Mouse (Mus musculus): ENCODE results near the gene Fcgrt. TPM values are rescaled to one million over a fixed set of nuclear protein-coding genes. Genes with fewer than 3 reads are reported as not detected.
A peak's percentile ranks its signal among the peaks of the same experiment; 100 is the strongest.

The Fcgrt gene
- total RNA-seq, 1 experiment = 10.6 TPM

GRCm38 (mm10) chr7:45076501-45076900 is 27.1 kb downstream of the Fcgrt start:
- Histone ChIP-seq H3K4me1 (ENCODE audit: control insufficient read depth in 2 of 2, insufficient read depth in 2 of 2, low read length in 2 of 2, poor library complexity in 1 of 2) (peaks cover 5 to 27% of the 10 kb centered on the region in 2 experiments; a peak in 3 of 4 replicates), H3K9me3 (ENCODE audit: control insufficient read depth, insufficient read depth, low read depth, low read length) (no peaks in the 10 kb centered on the region), H3K4me3 (ENCODE audit: insufficient read depth in 1 of 2, low read depth in 1 of 2, low read length in 2 of 2, poor library complexity in 1 of 2, severe bottlenecking in 1 of 2) (peak overlapping the region in 1 of 2 experiments; percentile 41; a peak in 1 of 4 replicates), H3K9ac (ENCODE audit: insufficient read depth, low read depth, low read length, poor library complexity, severe bottlenecking) (peak overlapping the region; percentile 16; the same call in 1 of the 2 replicates), H3K27ac (ENCODE audit: insufficient read depth, low read depth, low read length, poor library complexity, severe bottlenecking) (no peak overlapping the region), H3K36me3 (ENCODE audit: control insufficient read depth, insufficient read depth, low read length, poor library complexity, severe bottlenecking) (peaks cover 24% of the 10 kb centered on the region)
- in situ Hi-C loops (cut with MboI; ENCODE audit: low sequenced_read_pairs in 2 of 2, unreplicated experiment in 2 of 2) = loop anchor here in 1 of 2 experiments (5.0 kb wide), 1 partner anchor 56 kb away; no protein-coding TSS in a partner anchor
- TF ChIP-seq ZC3H11A (IDR thresholded peaks at IDR 0.05; ENCODE audit: borderline replicate concordance, low read depth, low read length) (no peak), CHD2 (IDR thresholded peaks at IDR 0.05; ENCODE audit: low read depth, low read length) (no peak), MAFK (IDR thresholded peaks at IDR 0.05; ENCODE audit: insufficient read depth, low read depth, low read length) (no peak), HCFC1 (IDR thresholded peaks at IDR 0.05; ENCODE audit: borderline replicate concordance, insufficient read depth, low read length) (no peak), ZNF384 (IDR thresholded peaks at IDR 0.05; ENCODE audit: low read depth, low read length) (no peak)
- no peak for DNase-seq (ENCODE audit: low read depth, low spot score)

DNA sequence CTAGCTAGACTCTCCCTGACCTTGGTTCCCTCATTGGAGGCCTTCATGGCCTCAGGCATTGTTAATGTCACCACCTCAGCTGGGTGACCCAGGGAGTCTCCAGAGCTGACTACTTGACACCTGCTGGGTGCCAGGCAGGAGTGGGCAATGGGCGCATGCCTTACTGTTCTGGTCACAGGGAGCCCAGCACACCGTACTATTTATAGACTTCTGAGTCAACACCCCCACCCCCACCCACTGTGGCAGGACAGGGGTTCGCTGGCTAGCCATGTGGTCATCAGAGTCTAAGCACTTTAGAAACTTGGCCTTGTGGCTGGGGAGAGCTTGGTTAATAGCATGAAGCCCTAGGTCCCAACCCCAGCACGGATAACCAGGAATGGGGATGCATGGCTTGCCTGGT is 28.2 kb downstream of the Fcgrt start:
- no peak overlapping the region for H3K4me3 ChIP-seq (ENCODE audit: insufficient read depth in 1 of 2, low read depth in 1 of 2, low read length in 2 of 2, poor library complexity in 1 of 2, severe bottlenecking in 1 of 2)
- in situ Hi-C loops (cut with MboI; ENCODE audit: low sequenced_read_pairs in 2 of 2, unreplicated experiment in 2 of 2) = loop anchor here in 1 of 2 experiments (5.0 kb wide), 1 partner anchor 57 kb away; no protein-coding TSS in a partner anchor
- H3K4me1 ChIP-seq (ENCODE audit: control insufficient read depth in 2 of 2, insufficient read depth in 2 of 2, low read length in 2 of 2, poor library complexity in 1 of 2) = peaks cover 5 to 25% of the 10 kb centered on the region in 2 experiments; a peak in 3 of 4 replicates
- peaks cover 24% of the 10 kb centered on the region for H3K36me3 ChIP-seq (ENCODE audit: control insufficient read depth, insufficient read depth, low read length, poor library complexity, severe bottlenecking)
- TF ChIP-seq CHD2 (IDR thresholded peaks at IDR 0.05; ENCODE audit: low read depth, low read length) (no peak), MAFK (IDR thresholded peaks at IDR 0.05; ENCODE audit: insufficient read depth, low read depth, low read length) (no peak), HCFC1 (IDR thresholded peaks at IDR 0.05; ENCODE audit: borderline replicate concordance, insufficient read depth, low read length) (no peak), ZC3H11A (IDR thresholded peaks at IDR 0.05; ENCODE audit: borderline replicate concordance, low read depth, low read length) (no peak), ZNF384 (IDR thresholded peaks at IDR 0.05; ENCODE audit: low read depth, low read length) (no peak)
- no peaks in the 10 kb centered on the region for H3K9me3 ChIP-seq (ENCODE audit: control insufficient read depth, insufficient read depth, low read depth, low read length)
- no peak for DNase-seq (ENCODE audit: low read depth, low spot score)
- no peak overlapping the region for H3K9ac ChIP-seq (ENCODE audit: insufficient read depth, low read depth, low read length, poor library complexity, severe bottlenecking)
- no peak overlapping the region for H3K27ac ChIP-seq (ENCODE audit: insufficient read depth, low read depth, low read length, poor library complexity, severe bottlenecking)

DNA sequence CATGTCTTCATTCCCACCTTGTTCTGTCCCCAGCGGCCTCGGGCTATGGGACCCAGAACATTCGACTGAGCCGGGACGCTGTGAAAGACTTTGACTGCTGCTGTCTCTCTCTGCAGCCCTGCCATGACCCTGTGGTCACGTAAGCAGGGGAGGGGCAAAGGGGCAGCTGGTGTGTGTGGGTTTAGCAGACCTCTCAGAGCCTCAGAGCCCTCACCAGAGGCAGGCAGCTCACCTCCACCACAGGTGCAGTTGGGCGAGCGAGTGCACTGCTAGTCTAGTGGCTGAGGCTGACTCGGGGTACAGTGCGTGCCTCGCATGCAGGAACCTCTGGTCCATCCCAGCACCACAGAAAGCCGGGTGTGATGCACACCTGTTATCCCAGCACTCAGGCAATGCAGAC is 29.7 kb downstream of the Fcgrt start:
- no peaks in the 10 kb centered on the region for H3K9me3 ChIP-seq (ENCODE audit: control insufficient read depth, insufficient read depth, low read depth, low read length)
- TF ChIP-seq CHD2 (IDR thresholded peaks at IDR 0.05; ENCODE audit: low read depth, low read length) (no peak), ZNF384 (IDR thresholded peaks at IDR 0.05; ENCODE audit: low read depth, low read length) (no peak), HCFC1 (IDR thresholded peaks at IDR 0.05; ENCODE audit: borderline replicate concordance, insufficient read depth, low read length) (no peak), ZC3H11A (IDR thresholded peaks at IDR 0.05; ENCODE audit: borderline replicate concordance, low read depth, low read length) (no peak), MAFK (IDR thresholded peaks at IDR 0.05; ENCODE audit: insufficient read depth, low read depth, low read length) (no peak)
- in situ Hi-C loops (cut with MboI; ENCODE audit: low sequenced_read_pairs in 2 of 2, unreplicated experiment in 2 of 2) = no loop called here
- H3K4me1 ChIP-seq (ENCODE audit: control insufficient read depth in 2 of 2, insufficient read depth in 2 of 2, low read length in 2 of 2, poor library complexity in 1 of 2) = peaks cover 5 to 25% of the 10 kb centered on the region in 2 experiments; a peak in 3 of 4 replicates
- H3K27ac ChIP-seq (ENCODE audit: insufficient read depth, low read depth, low read length, poor library complexity, severe bottlenecking) = no peak overlapping the region
- H3K4me3 ChIP-seq (ENCODE audit: insufficient read depth in 1 of 2, low read depth in 1 of 2, low read length in 2 of 2, poor library complexity in 1 of 2, severe bottlenecking in 1 of 2) = peak overlapping the region in 1 of 2 experiments; percentile 3; a peak in 1 of 4 replicates
- peaks cover 24% of the 10 kb centered on the region for H3K36me3 ChIP-seq (ENCODE audit: control insufficient read depth, insufficient read depth, low read length, poor library complexity, severe bottlenecking)
- H3K9ac ChIP-seq (ENCODE audit: insufficient read depth, low read depth, low read length, poor library complexity, severe bottlenecking) = no peak overlapping the region
- DNase-seq (ENCODE audit: low read depth, low spot score) = no peak

DNA sequence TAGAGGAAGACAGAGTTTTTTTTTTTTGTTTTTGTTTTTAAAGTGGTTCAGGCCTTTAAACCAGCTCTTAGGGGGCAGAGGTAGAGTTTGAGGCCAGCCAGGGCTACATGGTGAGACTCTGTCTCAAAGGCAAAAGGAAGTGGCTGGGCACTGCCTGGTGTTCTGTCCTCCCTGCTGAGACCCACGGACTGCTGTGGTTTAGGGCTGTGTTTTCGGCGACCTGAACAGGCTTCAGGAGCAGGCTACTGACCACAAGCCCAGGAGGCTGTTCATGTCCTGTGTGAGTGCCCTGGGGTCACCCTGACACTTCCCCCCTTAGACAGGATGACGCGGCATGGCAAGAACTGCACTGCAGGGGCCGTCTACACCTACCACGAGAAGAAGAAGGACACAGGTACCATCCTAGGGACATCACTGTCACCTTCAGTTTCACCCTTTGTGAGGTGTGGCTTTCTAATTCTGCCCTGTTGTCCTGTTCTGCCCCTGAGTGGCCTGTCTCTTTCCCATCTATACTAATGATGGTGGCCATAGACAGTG is 30.4 kb downstream of the Fcgrt start:
- in situ Hi-C loops (cut with MboI; ENCODE audit: low sequenced_read_pairs in 2 of 2, unreplicated experiment in 2 of 2) = no loop called here
- no peak overlapping the region for H3K27ac ChIP-seq (ENCODE audit: insufficient read depth, low read depth, low read length, poor library complexity, severe bottlenecking)
- peaks cover 5 to 25% of the 10 kb centered on the region in 2 experiments; a peak in 3 of 4 replicates for H3K4me1 ChIP-seq (ENCODE audit: control insufficient read depth in 2 of 2, insufficient read depth in 2 of 2, low read length in 2 of 2, poor library complexity in 1 of 2)
- H3K4me3 ChIP-seq (ENCODE audit: insufficient read depth in 1 of 2, low read depth in 1 of 2, low read length in 2 of 2, poor library complexity in 1 of 2, severe bottlenecking in 1 of 2) = no peak overlapping the region
- DNase-seq (ENCODE audit: low read depth, low spot score) = no peak
- no peaks in the 10 kb centered on the region for H3K9me3 ChIP-seq (ENCODE audit: control insufficient read depth, insufficient read depth, low read depth, low read length)
- no peak for TF ChIP-seq CHD2 (IDR thresholded peaks at IDR 0.05; ENCODE audit: low read depth, low read length)
- no peak for TF ChIP-seq ZC3H11A (IDR thresholded peaks at IDR 0.05; ENCODE audit: borderline replicate concordance, low read depth, low read length)
- TF ChIP-seq MAFK (IDR thresholded peaks at IDR 0.05; ENCODE audit: insufficient read depth, low read depth, low read length) = no peak
- no peak for TF ChIP-seq ZNF384 (IDR thresholded peaks at IDR 0.05; ENCODE audit: low read depth, low read length)
- TF ChIP-seq HCFC1 (IDR thresholded peaks at IDR 0.05; ENCODE audit: borderline replicate concordance, insufficient read depth, low read length) = no peak
- H3K9ac ChIP-seq (ENCODE audit: insufficient read depth, low read depth, low read length, poor library complexity, severe bottlenecking) = no peak overlapping the region
- H3K36me3 ChIP-seq (ENCODE audit: control insufficient read depth, insufficient read depth, low read length, poor library complexity, severe bottlenecking) = peaks cover 24% of the 10 kb centered on the region

Data from ES-E14 (cell line).